Mouse (Mus musculus) brain, embryonic 14.5 days (tissue): ENCODE results near the gene Rtbdn. TPM values are rescaled to one million over a fixed set of nuclear protein-coding genes. Genes with fewer than 3 reads are reported as not detected.

Experiments used
- DNase-seq: peaks from one replicate; pipeline ENCODE4 v3.0.0-alpha.2; 2011; ENCODE audit warnings: low read depth
- CTCF ChIP-seq: fragments of 200-500 bp; IDR thresholded peaks from 2 replicates; pipeline ENCODE4 v1.5.1; 2012; ENCODE audit warnings: inconsistent platforms, mild to moderate bottlenecking, moderate library complexity, borderline replicate concordance; ENCODE audit not compliant: insufficient read depth, insufficient read length; ENCODE audit errors: extremely low read depth
- POLR2A ChIP-seq: fragments of 200-500 bp; IDR thresholded peaks from 2 replicates; pipeline ENCODE4 v1.6.1; 2012; ENCODE audit warnings: mild to moderate bottlenecking, inconsistent platforms, borderline replicate concordance; ENCODE audit not compliant: poor library complexity, insufficient read depth, insufficient read length, severe bottlenecking; ENCODE audit errors: extremely low read depth
- polyA plus RNA-seq: library from polyadenylated mRNA; depleted of rRNA; stranded (reverse); fragments of >200 nt; gene quantifications from 2 replicates; pipeline ENCODE4 v1.2.3, GENCODE M21; 2012

The Rtbdn gene
- polyA plus RNA-seq, 1 experiment = 7.6 TPM

DNA sequence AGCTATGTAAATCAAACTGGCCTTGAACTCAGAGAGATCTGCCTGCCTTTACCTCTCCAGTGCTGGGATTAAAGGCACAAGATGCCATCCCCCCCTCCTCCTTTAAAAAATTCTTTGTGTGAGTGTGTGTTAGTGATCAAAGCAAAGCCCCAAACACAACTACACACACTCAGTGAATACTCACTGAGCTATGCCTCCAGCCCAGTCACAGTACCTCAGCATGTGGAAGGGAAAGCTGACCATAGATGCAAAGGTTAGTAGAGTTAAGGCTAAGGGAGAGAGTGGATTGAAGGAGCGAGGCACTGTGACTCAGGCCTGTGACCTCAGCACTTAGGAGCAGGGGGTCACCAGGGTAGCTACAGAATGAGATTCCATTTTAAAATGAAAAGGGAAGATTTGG, 26.3 kb downstream of the Rtbdn start:
- DNase-seq = no peak
- TF ChIP-seq CTCF (no peak), POLR2A (no peak)

- peak; percentile 83 for DNase-seq
- TF ChIP-seq CTCF (peak; percentile 78; the same call in 1 of the 2 replicates), POLR2A (no peak)
Observed at GRCm38 (mm10) chr8:84973803-84974542, 27.2 kb downstream of the Rtbdn start.

GRCm38 (mm10) chr8:84974543-84975142, 27.9 kb downstream of the Rtbdn start:
- no peak for DNase-seq
- TF ChIP-seq CTCF (no peak), POLR2A (no peak)

DNA sequence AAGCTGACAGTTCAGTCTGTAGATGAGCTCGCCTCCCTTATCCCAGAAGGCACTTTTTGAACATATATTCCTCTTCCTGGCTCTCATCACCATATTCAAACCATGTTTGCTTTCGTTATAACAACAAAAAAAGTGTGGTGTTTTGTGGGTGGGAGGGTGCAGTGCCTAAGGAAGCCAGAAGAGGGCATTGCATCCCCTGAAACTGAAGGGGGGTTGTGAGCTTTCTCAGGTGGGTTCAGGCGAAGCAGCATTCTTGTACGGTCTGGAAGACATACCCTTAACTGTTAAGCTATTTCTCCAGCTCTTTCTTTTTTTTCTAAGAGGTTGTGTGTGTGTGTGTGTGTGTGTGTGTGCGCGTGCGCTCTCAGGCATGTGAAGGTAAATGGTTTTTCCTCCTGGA, 28.6 kb downstream of the Rtbdn start:
- DNase-seq = peak; percentile 68
- TF ChIP-seq POLR2A (no peak), CTCF (peak; percentile 80)

- DNase-seq = peak; percentile 96
- TF ChIP-seq POLR2A (no peak), CTCF (no peak)
Observed at GRCm38 (mm10) chr8:84976031-84976762, 29.4 kb downstream of the Rtbdn start.

DNA sequence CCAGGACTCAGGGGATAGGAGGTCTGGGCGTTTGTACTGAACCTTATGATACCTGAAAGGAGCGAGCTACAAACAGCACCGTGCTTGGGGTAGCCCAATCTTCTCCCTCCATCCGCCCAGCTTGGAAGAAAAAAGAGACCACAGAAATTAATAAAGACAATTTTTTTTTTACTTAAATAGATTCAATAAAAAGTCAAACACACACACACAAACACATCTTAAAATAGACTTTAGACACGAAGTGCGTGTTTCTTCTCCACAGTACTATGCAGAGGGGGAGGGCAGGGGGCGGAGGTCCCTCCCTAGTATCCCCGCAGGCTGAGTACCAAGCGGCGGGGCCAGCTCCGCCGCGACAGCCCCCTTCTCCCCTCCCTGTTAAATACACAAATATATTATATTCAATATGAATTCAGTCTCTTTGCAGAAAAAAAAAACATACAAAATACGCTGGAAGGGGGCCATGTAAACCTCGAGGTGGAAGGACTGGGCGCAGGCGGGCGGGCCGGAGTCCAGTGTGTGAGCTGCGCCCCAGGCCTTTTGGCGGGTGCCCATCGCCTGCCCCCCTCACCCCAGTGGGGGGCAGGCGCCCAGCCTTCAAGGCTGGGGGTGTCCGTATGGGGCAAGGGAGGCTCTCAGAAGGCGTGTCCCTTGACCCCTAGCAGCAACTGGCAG, 30.1 kb downstream of the Rtbdn start:
- DNase-seq = no peak
- TF ChIP-seq CTCF (no peak), POLR2A (no peak)

DNA sequence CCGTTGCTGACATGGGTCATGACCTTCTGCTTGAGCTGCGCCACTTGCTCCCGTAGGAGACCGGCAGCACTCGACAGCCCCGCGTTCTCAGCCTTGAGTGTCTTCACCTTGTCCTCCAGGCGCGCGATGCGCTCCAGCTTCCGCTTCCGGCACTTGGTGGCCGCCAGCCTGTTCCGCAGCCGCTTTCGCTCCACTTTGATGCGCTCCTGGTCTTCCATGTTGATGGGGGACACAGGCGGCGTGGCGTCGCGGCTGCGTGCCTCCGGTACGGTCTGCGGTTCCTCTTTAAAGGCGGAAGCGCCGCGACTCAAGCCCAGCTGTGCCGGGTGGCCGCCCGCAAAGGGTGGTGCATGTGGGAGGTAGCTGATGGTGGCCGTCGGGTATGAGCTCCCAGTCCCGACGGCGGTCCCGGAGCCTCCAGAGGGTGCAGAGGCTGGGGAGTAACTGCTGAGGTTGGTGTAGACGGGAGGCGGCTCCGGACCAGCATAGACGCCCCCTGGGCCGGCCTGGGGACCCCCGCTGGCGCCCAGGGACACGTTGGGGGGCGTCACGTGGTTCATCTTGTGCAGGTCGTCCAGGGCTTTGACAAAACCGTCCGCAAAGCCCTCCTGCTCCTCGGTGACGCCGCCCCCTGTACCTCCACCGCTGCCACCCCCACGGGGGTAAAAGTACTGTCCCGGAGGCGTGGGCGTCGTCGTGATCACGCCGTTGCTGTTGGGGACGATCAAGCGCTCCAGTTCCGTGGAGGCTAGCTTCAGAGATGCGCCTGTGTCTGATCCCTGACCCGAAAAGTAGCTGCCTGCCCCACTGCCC, 30.9 kb downstream of the Rtbdn start:
- TF ChIP-seq POLR2A (no peak), CTCF (no peak)
- peak; percentile 54 for DNase-seq

- DNase-seq = peak; percentile 94
- no peak for TF ChIP-seq CTCF
- peak; percentile 54; the same call in 1 of the 2 replicates for TF ChIP-seq POLR2A
Observed at GRCm38 (mm10) chr8:84978248-84978940, 31.6 kb downstream of the Rtbdn start, which contains the start of gene Junb. Gene Junb (minus strand): TSS chr8:84978718.

DNA sequence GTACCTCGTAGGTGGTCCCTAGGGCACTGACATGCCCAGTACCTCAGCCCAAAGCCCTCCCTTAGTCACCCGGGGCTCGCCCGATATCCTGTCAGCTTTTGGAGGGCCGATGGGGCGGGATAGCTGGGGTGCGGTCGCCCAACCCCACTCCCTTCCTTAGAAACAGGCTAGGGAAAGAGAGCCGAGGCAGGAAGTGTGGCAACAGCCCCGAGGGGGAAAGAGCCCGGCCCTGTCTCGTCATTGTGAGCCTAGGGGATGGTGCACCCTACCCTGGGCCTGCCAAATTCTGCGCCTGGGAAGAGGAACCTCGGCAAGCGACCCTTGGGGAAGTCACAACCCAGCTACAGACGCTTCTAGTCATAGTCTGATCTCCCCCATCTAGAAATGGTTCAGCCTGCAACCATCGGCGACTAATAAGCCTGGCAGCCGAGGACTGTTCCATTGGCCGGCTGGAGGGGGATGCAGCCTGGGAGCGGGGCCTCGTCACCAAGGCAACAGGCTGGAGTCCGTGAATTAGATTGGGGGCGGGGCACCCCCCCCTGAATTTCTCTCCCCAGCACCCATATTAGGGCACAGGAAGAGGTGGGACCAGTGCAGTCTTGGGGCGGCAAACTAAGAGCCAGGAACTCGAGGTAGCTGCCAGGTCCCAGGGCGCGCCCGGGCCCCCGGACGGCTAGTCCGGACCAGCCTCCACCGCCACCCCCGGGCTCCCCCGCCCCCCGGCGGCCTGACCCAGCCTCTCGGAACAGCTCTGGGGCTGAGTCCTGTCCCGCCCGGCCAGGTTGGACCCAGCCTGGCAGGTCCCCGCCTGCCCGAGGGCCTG, 33.0 kb downstream of the Rtbdn start:
- peak; percentile 96 for DNase-seq
- TF ChIP-seq CTCF (no peak), POLR2A (no peak)

GRCm38 (mm10) chr8:84980622-84981358, 34.0 kb downstream of the Rtbdn start:
- TF ChIP-seq CTCF = no peak
- no peak for TF ChIP-seq POLR2A
- DNase-seq = peak; percentile 79
